Mouse (Mus musculus): ENCODE results near the gene Nfia.

The Nfia gene

GRCm38 (mm10) chr4:97816753-97817152 lies 44.2 kb downstream of the Nfia start:
- DNase-seq = no peak

- DNase-seq = no peak
Observed at GRCm38 (mm10) chr4:97817741-97818140, 45.2 kb downstream of the Nfia start.

GRCm38 (mm10) chr4:97818498-97818897 lies 46.0 kb downstream of the Nfia start:
- no peak for DNase-seq

GRCm38 (mm10) chr4:97819101-97819500 lies 46.6 kb downstream of the Nfia start:
- no peak for DNase-seq

GRCm38 (mm10) chr4:97820474-97821259 lies 48.1 kb downstream of the Nfia start:
- no peak for DNase-seq

- DNase-seq = no peak
Observed at GRCm38 (mm10) chr4:97821556-97822251, 49.2 kb downstream of the Nfia start.

GRCm38 (mm10) chr4:97823512-97823911 lies 51.0 kb downstream of the Nfia start:
- no peak for DNase-seq

GRCm38 (mm10) chr4:97824451-97824850 lies 51.9 kb downstream of the Nfia start:
- no peak for DNase-seq

GRCm38 (mm10) chr4:97825432-97825831 lies 52.9 kb downstream of the Nfia start:
- no peak for DNase-seq

- no peak for DNase-seq
Observed at GRCm38 (mm10) chr4:97825841-97826240, 53.3 kb downstream of the Nfia start.

- no peak for DNase-seq
Observed at GRCm38 (mm10) chr4:97827115-97827514, 54.6 kb downstream of the Nfia start.

GRCm38 (mm10) chr4:97828579-97828978 lies 56.0 kb downstream of the Nfia start:
- no peak for DNase-seq

GRCm38 (mm10) chr4:97829336-97830050 lies 57.0 kb downstream of the Nfia start:
- DNase-seq = no peak

- DNase-seq = no peak
Observed at GRCm38 (mm10) chr4:97830051-97830853, 57.7 kb downstream of the Nfia start.

- DNase-seq = no peak
Observed at GRCm38 (mm10) chr4:97830935-97831608, 58.5 kb downstream of the Nfia start.

GRCm38 (mm10) chr4:97831611-97832278 lies 59.2 kb downstream of the Nfia start:
- no peak for DNase-seq

- no peak for DNase-seq
Observed at GRCm38 (mm10) chr4:97832279-97832640, 59.7 kb downstream of the Nfia start.

- no peak for DNase-seq
Observed at GRCm38 (mm10) chr4:97836812-97837211, 64.3 kb downstream of the Nfia start.

GRCm38 (mm10) chr4:97837724-97838123 lies 65.2 kb downstream of the Nfia start:
- DNase-seq = no peak

GRCm38 (mm10) chr4:97838651-97839050 lies 66.1 kb downstream of the Nfia start:
- no peak for DNase-seq

GRCm38 (mm10) chr4:97839406-97840101 lies 67.0 kb downstream of the Nfia start:
- peak; percentile 72 for DNase-seq

Measured in embryo, embryonic 11 days (tissue).